Mouse (Mus musculus): ENCODE data around the gene Ythdf2. TPM values are rescaled to one million over a fixed set of nuclear protein-coding genes. Genes with fewer than 3 reads are reported as not detected.

Gene Ythdf2
- total and polyA plus RNA-seq, 3 experiments: 80.4 to 979 (median 103) TPM

DNA sequence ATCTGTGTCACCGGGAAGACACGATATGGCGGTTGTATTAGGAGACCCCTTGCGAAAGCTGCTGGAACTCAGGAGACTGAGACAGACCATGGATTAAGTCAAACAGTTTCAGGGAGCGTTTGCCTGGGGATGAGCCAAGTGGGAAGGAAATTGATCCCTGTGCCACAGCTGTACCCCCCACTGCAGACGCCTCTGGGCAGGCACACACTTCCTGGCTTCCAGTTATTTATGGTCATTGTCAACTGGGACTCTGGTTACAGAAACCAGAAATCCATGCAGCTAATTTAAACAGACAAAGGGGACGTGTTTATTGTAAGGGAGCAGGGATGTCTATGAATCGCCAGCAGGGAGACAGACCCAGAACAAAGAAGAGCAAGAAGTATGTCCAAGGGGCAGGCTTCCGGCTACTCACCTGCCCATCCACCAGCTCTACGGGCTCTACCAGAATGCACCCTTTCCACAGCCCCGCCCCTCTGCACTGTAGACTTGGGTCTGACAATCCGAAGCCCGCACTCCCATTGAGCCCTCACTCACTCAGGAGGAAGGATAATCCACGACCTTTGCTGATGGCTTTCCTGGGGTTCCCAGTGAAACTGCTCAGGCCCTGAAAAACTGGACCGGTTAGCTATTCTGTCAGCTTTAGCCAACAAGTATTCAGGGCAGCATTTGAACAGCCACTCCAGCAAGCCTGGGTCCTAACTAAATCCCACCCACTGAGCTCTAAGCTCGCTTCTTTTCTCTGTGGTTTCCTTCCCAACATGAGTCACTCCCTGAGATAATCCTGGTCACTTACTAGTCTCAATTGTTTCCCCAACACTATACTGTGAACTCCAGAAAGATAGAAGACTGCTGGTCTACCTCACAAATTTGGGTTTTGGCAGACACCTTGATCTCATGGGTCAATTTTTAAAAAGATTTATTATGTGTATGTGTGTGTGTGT lies 45.5 kb downstream of the Ythdf2 start:
- no peaks in the 10 kb centered on the region for H3K79me2 ChIP-seq (ENCODE audit: control insufficient read depth, insufficient read depth, low read length, poor library complexity)

DNA sequence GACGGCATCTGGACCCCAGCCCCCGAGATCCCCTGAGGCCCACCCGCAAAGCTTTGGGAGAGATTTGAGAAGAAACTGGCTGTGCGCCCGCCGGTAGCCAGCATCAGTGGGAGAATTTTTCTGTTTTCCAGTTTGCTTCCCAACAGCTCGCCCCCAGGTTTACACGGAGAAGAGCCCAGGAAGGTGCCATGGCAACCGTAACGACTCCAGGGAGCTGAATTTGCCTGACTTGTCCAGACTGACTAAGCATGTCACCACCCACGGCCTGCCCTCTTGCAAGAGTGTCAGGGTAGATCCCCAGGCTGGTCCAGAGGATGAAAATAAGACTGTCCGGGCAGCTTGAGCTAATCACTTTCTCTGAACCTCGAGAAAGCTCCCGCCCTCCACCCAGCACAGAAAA lies 46.4 kb downstream of the Ythdf2 start:
- Histone ChIP-seq H3K79me2 (ENCODE audit: control insufficient read depth, insufficient read depth, low read length, poor library complexity) (no peaks in the 10 kb centered on the region), H3K27ac (ENCODE audit: control insufficient read depth, low read depth, low read length) (no peak overlapping the region), H3K9ac (ENCODE audit: control insufficient read depth, low read depth, low read length, poor library complexity, severe bottlenecking) (no peak overlapping the region), H3K27me3 (ENCODE audit: control insufficient read depth in 1 of 2, insufficient read depth in 2 of 2, low read length in 2 of 2) (peaks cover 0 to 2% of the 10 kb centered on the region in 2 experiments; a peak in 1 of 4 replicates), H3K4me3 (ENCODE audit: control insufficient read depth in 1 of 2, insufficient read depth in 1 of 2, low read depth in 2 of 2, low read length in 2 of 2) (no peak overlapping the region), H3K4me1 (ENCODE audit: control insufficient read depth in 1 of 2, insufficient read depth in 2 of 2, low read length in 2 of 2) (peaks cover 0 to 3% of the 10 kb centered on the region in 2 experiments; a peak in 1 of 4 replicates), H3K9me3 (replicated peaks; ENCODE audit: insufficient read depth, low read length) (no peaks in the 10 kb centered on the region), H3K36me3 (ENCODE audit: control insufficient read depth in 1 of 2, insufficient read depth in 2 of 2, low read length in 2 of 2) (no peaks in the 10 kb centered on the region)
- no peak for DNase-seq (ENCODE audit: low read depth, low spot score)
- TF ChIP-seq MAZ (IDR thresholded peaks at IDR 0.05; ENCODE audit: low read depth, low read length) (no peak), E2F4 (IDR thresholded peaks at IDR 0.05; ENCODE audit: borderline replicate concordance, low read depth, low read length) (no peak)

More for the DNA sequence above, 45.5 kb downstream of the Ythdf2 start:
- H3K4me3 ChIP-seq (ENCODE audit: control insufficient read depth in 1 of 2, insufficient read depth in 1 of 2, low read depth in 2 of 2, low read length in 2 of 2): no peak overlapping the region
- no peak for DNase-seq (ENCODE audit: low read depth, low spot score)
- no peaks in the 10 kb centered on the region for H3K9me3 ChIP-seq (replicated peaks; ENCODE audit: insufficient read depth, low read length)
- peaks cover 0 to 3% of the 10 kb centered on the region in 2 experiments; a peak in 1 of 4 replicates for H3K4me1 ChIP-seq (ENCODE audit: control insufficient read depth in 1 of 2, insufficient read depth in 2 of 2, low read length in 2 of 2)
- no peaks in the 10 kb centered on the region for H3K36me3 ChIP-seq (ENCODE audit: control insufficient read depth in 1 of 2, insufficient read depth in 2 of 2, low read length in 2 of 2)
- no peak overlapping the region for H3K9ac ChIP-seq (ENCODE audit: control insufficient read depth, low read depth, low read length, poor library complexity, severe bottlenecking)
- no peak overlapping the region for H3K27ac ChIP-seq (ENCODE audit: control insufficient read depth, low read depth, low read length)
- peaks cover 0 to 2% of the 10 kb centered on the region in 2 experiments; a peak in 2 of 4 replicates for H3K27me3 ChIP-seq (ENCODE audit: control insufficient read depth in 1 of 2, insufficient read depth in 2 of 2, low read length in 2 of 2)
- TF ChIP-seq NELFE (IDR thresholded peaks at IDR 0.05; ENCODE audit: low read depth, low read length) (no peak), RCOR1 (IDR thresholded peaks at IDR 0.05; ENCODE audit: low read depth, low read length) (no peak), E2F4 (IDR thresholded peaks at IDR 0.05; ENCODE audit: borderline replicate concordance, low read depth, low read length) (no peak), POLR2AphosphoS5 (IDR thresholded peaks at IDR 0.05; ENCODE audit: borderline replicate concordance, low read depth, low read length) (no peak), POLR2A (IDR thresholded peaks at IDR 0.05; ENCODE audit: control insufficient read depth in 1 of 2, insufficient read depth in 1 of 2, low read depth in 1 of 2, low read length in 2 of 2, poor library complexity in 1 of 2) (no peak), BHLHE40 (IDR thresholded peaks at IDR 0.05; ENCODE audit: borderline replicate concordance, low read depth, low read length) (no peak), GATA1 (IDR thresholded peaks at IDR 0.05; ENCODE audit: low read depth, low read length) (no peak), ETS1 (IDR thresholded peaks at IDR 0.05; ENCODE audit: low read depth, low read length) (no peak), GABPA (IDR thresholded peaks at IDR 0.05; ENCODE audit: low read depth, low read length) (no peak), MXI1 (IDR thresholded peaks at IDR 0.05; ENCODE audit: low read depth, low read length) (no peak), JUND (IDR thresholded peaks at IDR 0.05; ENCODE audit: low read depth, low read length) (no peak), ZKSCAN1 (IDR thresholded peaks at IDR 0.05; ENCODE audit: low read depth, low read length) (no peak), KAT2A (conservative IDR thresholded peaks at IDR 0.05; ENCODE audit: low read depth, low read length) (no peak), SMC3 (IDR thresholded peaks at IDR 0.05; ENCODE audit: low read depth, low read length) (no peak), TCF12 (IDR thresholded peaks at IDR 0.05; ENCODE audit: low read depth, low read length) (no peak), USF2 (IDR thresholded peaks at IDR 0.05; ENCODE audit: borderline replicate concordance in 1 of 2, insufficient read depth in 1 of 2, low read depth in 1 of 2, low read length in 2 of 2) (no peak), RAD21 (IDR thresholded peaks at IDR 0.05; ENCODE audit: low read depth, low read length) (no peak), MEF2A (IDR thresholded peaks at IDR 0.05; ENCODE audit: extremely low read depth, insufficient replicate concordance, low read depth, low read length, poor library complexity, severe bottlenecking) (no peak)

Data from MEL (cell line).